Mouse (Mus musculus) intestine, embryonic 14.5 days (tissue): ENCODE results near the gene Crip2. TPM values are rescaled to one million over a fixed set of nuclear protein-coding genes. Genes with fewer than 3 reads are reported as not detected.
A peak's percentile ranks its signal among the peaks of the same experiment; 100 is the strongest.

Experiments
- ATAC-seq: fragments of 200-750 bp; cut with Nextera tagmentation; replicated peaks from 2 replicates; pipeline ENCODE4 v1.8.0; 2017; ENCODE audit warnings: low read depth, moderate number of reproducible peaks, moderate TSS enrichment, moderate library complexity; ENCODE audit not compliant: low FRiP score, low TSS enrichment
- DNase-seq: peaks from one replicate; pipeline ENCODE4 v3.0.0-alpha.2; 2018; ENCODE audit warnings: low spot score
- H3K27ac ChIP-seq: fragments of 300-500 bp; sonication (generic); 2 replicates; pipeline ENCODE4 v1.5.1; 2014; ENCODE audit warnings: low read depth, mild to moderate bottlenecking, control low read depth
- H3K27me3 ChIP-seq: fragments of 300-500 bp; sonication (generic); replicated peaks from 2 replicates; pipeline ENCODE4 v1.6.1; 2014; ENCODE audit warnings: low read length, control low read depth; ENCODE audit not compliant: control insufficient read depth, insufficient read depth
- H3K36me3 ChIP-seq: fragments of 300-500 bp; sonication (generic); 2 replicates; pipeline ENCODE4 v1.6.1; 2014; ENCODE audit warnings: low read length, control low read depth; ENCODE audit not compliant: control insufficient read depth, insufficient read depth
- H3K4me1 ChIP-seq: fragments of 300-500 bp; sonication (generic); replicated peaks from 2 replicates; pipeline ENCODE4 v1.6.1; 2014; ENCODE audit warnings: low read length, control low read depth, mixed read lengths; ENCODE audit not compliant: control insufficient read depth, insufficient read depth
- H3K4me2 ChIP-seq: fragments of 300-500 bp; sonication (generic); 2 replicates; pipeline ENCODE4 v1.6.1; 2014; ENCODE audit warnings: low read length
- H3K4me3 ChIP-seq: fragments of 300-500 bp; sonication (generic); 2 replicates; pipeline ENCODE4 v1.5.1; 2014; ENCODE audit warnings: low read depth, low read length, control low read depth, mixed read lengths
- H3K9ac ChIP-seq: fragments of 300-500 bp; sonication (generic); 2 replicates; pipeline ENCODE4 v1.6.1; 2014; ENCODE audit warnings: mild to moderate bottlenecking, low read length
- H3K9me3 ChIP-seq: fragments of 300-500 bp; sonication (generic); 2 replicates; pipeline ENCODE4 v1.6.1; 2016; ENCODE audit warnings: low read length, control low read depth; ENCODE audit not compliant: control insufficient read depth
- WGBS: fragments of 180-500 bp; shearing (Covaris S2); extraction: QIAGEN DNeasy Blood & Tissue Kit; methylation state at CpG from one replicate; pipeline ENCODE4 v1.1.7; 2014; 5-methylcytosine and 5-hydroxymethylcytosine counted together
- polyA plus RNA-seq: library from polyadenylated mRNA; unstranded; fragments of >200 nt; fragmentation: Nextera tagmentation; extraction: Ambion mirVana; gene quantifications from 2 replicates; pipeline ENCODE4 v1.2.1, GENCODE M21; 2014

The Crip2 gene
- polyA plus RNA-seq, 1 experiment from 2014 or later = 124 TPM

- peak overlapping the region; percentile 73 for H3K4me2 ChIP-seq
Observed at GRCm38 (mm10) chr12:113187584-113188295, 47.7 kb downstream of the Crip2 start.

GRCm38 (mm10) chr12:113188349-113189055 lies 48.5 kb downstream of the Crip2 start:
- Histone ChIP-seq H3K27ac (no peak overlapping the region), H3K27me3 (peaks cover 17% of the 10 kb centered on the region), H3K9ac (no peak overlapping the region), H3K4me1 (peaks cover 13% of the 10 kb centered on the region; the same call in 1 of the 2 replicates), H3K4me2 (peak overlapping the region; percentile 73), H3K9me3 (no peaks in the 10 kb centered on the region), H3K36me3 (no peaks in the 10 kb centered on the region; the same call in 1 of the 2 replicates), H3K4me3 (no peak overlapping the region)
- 85% methylated on average over 51 of the region's 51 CpGs for WGBS
- ATAC-seq (no peak), DNase-seq (no peak)

More at GRCm38 (mm10) chr12:113187584-113188295, 47.7 kb downstream of the Crip2 start:
- H3K36me3 ChIP-seq = no peaks in the 10 kb centered on the region; the same call in 1 of the 2 replicates
- peaks cover 17% of the 10 kb centered on the region for H3K27me3 ChIP-seq
- 4% methylated on average over 55 of the region's 56 CpGs for WGBS
- peak; percentile 92 for DNase-seq
- no peak overlapping the region for H3K27ac ChIP-seq
- H3K4me3 ChIP-seq = peak overlapping the region; percentile 25
- peaks cover 13% of the 10 kb centered on the region; the same call in 1 of the 2 replicates for H3K4me1 ChIP-seq
- H3K9me3 ChIP-seq = no peaks in the 10 kb centered on the region
- ATAC-seq = peak; percentile 54
- H3K9ac ChIP-seq = 0 out of 2 replicates have a peak overlapping the region, but pooled peaks have one; percentile 5

GRCm38 (mm10) chr12:113193423-113193822 lies 53.4 kb downstream of the Crip2 start:
- H3K4me2 ChIP-seq = no peak overlapping the region
- no peak for DNase-seq
- no peaks in the 10 kb centered on the region; the same call in 1 of the 2 replicates for H3K36me3 ChIP-seq
- 0 out of 2 replicates have a peak, but pooled peaks cover 3% of the 10 kb centered on the region for H3K9me3 ChIP-seq
- H3K9ac ChIP-seq = no peak overlapping the region
- no peaks in the 10 kb centered on the region for H3K4me1 ChIP-seq
- H3K4me3 ChIP-seq = no peak overlapping the region
- H3K27me3 ChIP-seq = no peaks in the 10 kb centered on the region; the same call in 1 of the 2 replicates
- no peak overlapping the region for H3K27ac ChIP-seq
- no peak; the same call in 1 of the 2 replicates for ATAC-seq
- 53% methylated on average over 2 of the region's 2 CpGs for WGBS

Other genes starting within 250 kb of the Crip2 start
- gene Jag2, start 210.5 kb upstream of the Crip2 start, polyA plus RNA-seq = 4.1 and 4.4 TPM in 2 replicates
- gene Nudt14, start 198.1 kb upstream of the Crip2 start, polyA plus RNA-seq = 102 and 105 TPM in 2 replicates
- 21.7 and 23.2 TPM in 2 replicates for gene Btbd6, start 163.8 kb upstream of the Crip2 start, polyA plus RNA-seq
- gene Brf1, start 139.5 kb upstream of the Crip2 start, polyA plus RNA-seq = 53.8 and 55.8 TPM in 2 replicates
- gene Pacs2, start 125.7 kb upstream of the Crip2 start, polyA plus RNA-seq = 12.5 and 14.3 TPM in 2 replicates
- gene Tex22, start 65.7 kb upstream of the Crip2 start, polyA plus RNA-seq = not detected in 2 replicates
- 17.6 and 21.3 TPM in 2 replicates for gene Mta1, start 42.0 kb upstream of the Crip2 start, polyA plus RNA-seq
- gene Crip1, start 6.1 kb downstream of the Crip2 start, polyA plus RNA-seq = 266 and 312 TPM in 2 replicates
- 24.2 and 27.9 TPM in 2 replicates for gene Tedc1, start 16.2 kb downstream of the Crip2 start, polyA plus RNA-seq
- gene Tmem121, start 45.7 kb downstream of the Crip2 start, polyA plus RNA-seq = 6.6 and 7.6 TPM in 2 replicates